Mouse (Mus musculus) midbrain, embryonic 14.5 days (tissue): ENCODE data around the gene Gen1. TPM values are rescaled to one million over a fixed set of nuclear protein-coding genes. Genes with fewer than 3 reads are reported as not detected.

ENCODE experiments used
- ATAC-seq: fragments of 200-750 bp; cut with Nextera tagmentation; 2 replicates; pipeline ENCODE4 v1.8.0; 2017; ENCODE audit warnings: moderate number of reproducible peaks, moderate library complexity; ENCODE audit not compliant: low FRiP score, low TSS enrichment
- DNase-seq: peaks from one replicate; pipeline ENCODE4 v3.0.0-alpha.2; 2015
- H3K27ac ChIP-seq: fragments of 300-500 bp; sonication (generic); replicated peaks from 2 replicates; pipeline ENCODE4 v1.5.1; 2014; ENCODE audit warnings: mild to moderate bottlenecking, low read depth, low read length, moderate library complexity
- H3K27me3 ChIP-seq: fragments of 300-500 bp; sonication (generic); 2 replicates; pipeline ENCODE4 v1.6.1; 2014; ENCODE audit warnings: low read length, control low read depth, mixed read lengths; ENCODE audit not compliant: control insufficient read depth, insufficient read depth
- H3K36me3 ChIP-seq: fragments of 300-500 bp; sonication (generic); 2 replicates; pipeline ENCODE4 v1.6.1; 2014; ENCODE audit warnings: low read length, control low read depth; ENCODE audit not compliant: control insufficient read depth, insufficient read depth
- H3K4me1 ChIP-seq: fragments of 300-500 bp; sonication (generic); 2 replicates; pipeline ENCODE4 v1.6.1; 2014; ENCODE audit warnings: mild to moderate bottlenecking, antibody characterized with exemption, low read length, control low read depth; ENCODE audit not compliant: control insufficient read depth, insufficient read depth
- H3K4me2 ChIP-seq: fragments of 300-500 bp; sonication (generic); 2 replicates; pipeline ENCODE4 v1.6.1; 2014; ENCODE audit warnings: mild to moderate bottlenecking, low read length, moderate library complexity
- H3K4me3 ChIP-seq: fragments of 300-500 bp; sonication (generic); replicated peaks from 2 replicates; pipeline ENCODE4 v1.5.1; 2014; ENCODE audit warnings: low read depth, low read length
- H3K9ac ChIP-seq: fragments of 300-500 bp; sonication (generic); replicated peaks from 2 replicates; pipeline ENCODE4 v1.6.1; 2014; ENCODE audit warnings: mild to moderate bottlenecking, low read length, moderate library complexity
- H3K9me3 ChIP-seq: fragments of 300-500 bp; sonication (generic); 2 replicates; pipeline ENCODE4 v1.6.1; 2016; ENCODE audit warnings: low read length, control low read depth, mixed read lengths; ENCODE audit not compliant: control insufficient read depth
- WGBS: fragments of 180-500 bp; shearing (Covaris S2); extraction: QIAGEN DNeasy Blood & Tissue Kit; methylation state at CpG from one replicate; pipeline ENCODE4 v1.1.7; 2014; 5-methylcytosine and 5-hydroxymethylcytosine counted together
- polyA plus RNA-seq: library from polyadenylated mRNA; unstranded; fragments of >200 nt; fragmentation: Nextera tagmentation; extraction: Ambion mirVana; gene quantifications from 2 replicates; pipeline ENCODE4 v1.2.1, GENCODE M21; 2014

Gen1 gene
- polyA plus RNA-seq, 1 experiment from 2014 or later = 4.3 TPM

- H3K4me3 ChIP-seq = no peak overlapping the region
- no peaks in the 10 kb centered on the region for H3K27me3 ChIP-seq
- DNase-seq (no peak), ATAC-seq (no peak)
- no peak overlapping the region for H3K27ac ChIP-seq
- 86% methylated on average over 18 of the region's 18 CpGs for WGBS
- H3K4me2 ChIP-seq = no peak overlapping the region
- H3K9ac ChIP-seq = no peak overlapping the region
- no peaks in the 10 kb centered on the region for H3K36me3 ChIP-seq
- no peaks in the 10 kb centered on the region for H3K9me3 ChIP-seq
- no peaks in the 10 kb centered on the region for H3K4me1 ChIP-seq
These were observed 61.6 kb downstream of the Gen1 start for GRCm38 (mm10) chr12:11203694-11204665.

GRCm38 (mm10) chr12:11202476-11202875 is 63.1 kb downstream of the Gen1 start:
- H3K27ac ChIP-seq = no peak overlapping the region
- H3K4me3 ChIP-seq = no peak overlapping the region
- H3K9ac ChIP-seq = no peak overlapping the region
- DNase-seq (no peak), ATAC-seq (no peak)
- WGBS = 94% methylated on average over 8 of the region's 8 CpGs
- no peaks in the 10 kb centered on the region for H3K9me3 ChIP-seq
- H3K4me2 ChIP-seq = no peak overlapping the region
- H3K4me1 ChIP-seq = no peaks in the 10 kb centered on the region
- H3K36me3 ChIP-seq = no peaks in the 10 kb centered on the region
- no peaks in the 10 kb centered on the region for H3K27me3 ChIP-seq

GRCm38 (mm10) chr12:11200711-11201110 is 64.9 kb downstream of the Gen1 start:
- Histone ChIP-seq H3K36me3 (no peaks in the 10 kb centered on the region), H3K9me3 (no peaks in the 10 kb centered on the region), H3K4me1 (no peaks in the 10 kb centered on the region), H3K27me3 (no peaks in the 10 kb centered on the region), H3K4me2 (no peak overlapping the region), H3K4me3 (no peak overlapping the region), H3K27ac (no peak overlapping the region), H3K9ac (no peak overlapping the region)
- ATAC-seq (no peak), DNase-seq (no peak)
- WGBS = 95% methylated on average over 12 of the region's 12 CpGs

- no peak for DNase-seq
These were observed 67.0 kb downstream of the Gen1 start for GRCm38 (mm10) chr12:11198551-11198950.

GRCm38 (mm10) chr12:11198026-11198425 is 67.6 kb downstream of the Gen1 start:
- ATAC-seq = no peak
- no peak overlapping the region for H3K4me3 ChIP-seq
- H3K9me3 ChIP-seq = no peaks in the 10 kb centered on the region
- no peak overlapping the region for H3K27ac ChIP-seq
- H3K4me2 ChIP-seq = no peak overlapping the region
- no peaks in the 10 kb centered on the region for H3K27me3 ChIP-seq
- H3K9ac ChIP-seq = no peak overlapping the region
- no peaks in the 10 kb centered on the region for H3K4me1 ChIP-seq
- WGBS = 16% methylated on average over 4 of the region's 4 CpGs
- no peaks in the 10 kb centered on the region for H3K36me3 ChIP-seq
- DNase-seq = no peak

More at GRCm38 (mm10) chr12:11198551-11198950, 67.0 kb downstream of the Gen1 start:
- 38% methylated on average over 2 of the region's 2 CpGs for WGBS
- H3K36me3 ChIP-seq = no peaks in the 10 kb centered on the region
- H3K4me1 ChIP-seq = no peaks in the 10 kb centered on the region
- no peaks in the 10 kb centered on the region for H3K27me3 ChIP-seq
- H3K27ac ChIP-seq = no peak overlapping the region
- H3K9ac ChIP-seq = no peak overlapping the region
- no peaks in the 10 kb centered on the region for H3K9me3 ChIP-seq
- H3K4me3 ChIP-seq = no peak overlapping the region
- no peak overlapping the region for H3K4me2 ChIP-seq
- ATAC-seq = no peak

- Histone ChIP-seq H3K4me1 (no peaks in the 10 kb centered on the region), H3K4me3 (no peak overlapping the region), H3K4me2 (peak overlapping the region; percentile 41; the same call in 1 of the 2 replicates), H3K27ac (no peak overlapping the region), H3K36me3 (no peaks in the 10 kb centered on the region), H3K27me3 (no peaks in the 10 kb centered on the region), H3K9ac (no peak overlapping the region), H3K9me3 (no peaks in the 10 kb centered on the region)
- ATAC-seq (no peak), DNase-seq (no peak)
- WGBS = 48% methylated on average over 5 of the region's 5 CpGs
These were observed 68.8 kb downstream of the Gen1 start for GRCm38 (mm10) chr12:11196830-11197229.

GRCm38 (mm10) chr12:11196142-11196597 is 69.4 kb downstream of the Gen1 start:
- WGBS = 9% methylated on average over 18 of the region's 19 CpGs
- Histone ChIP-seq H3K9me3 (no peaks in the 10 kb centered on the region), H3K36me3 (no peaks in the 10 kb centered on the region), H3K4me1 (no peaks in the 10 kb centered on the region), H3K27me3 (no peaks in the 10 kb centered on the region), H3K9ac (no peak overlapping the region), H3K4me3 (no peak overlapping the region), H3K27ac (no peak overlapping the region), H3K4me2 (peak overlapping the region; percentile 41)
- DNase-seq (peak; percentile 70), ATAC-seq (peak; percentile 73; the same call in 1 of the 2 replicates)

GRCm38 (mm10) chr12:11195031-11195430 is 70.6 kb downstream of the Gen1 start:
- H3K27ac ChIP-seq = no peak overlapping the region
- H3K4me1 ChIP-seq = no peaks in the 10 kb centered on the region
- no peaks in the 10 kb centered on the region for H3K27me3 ChIP-seq
- 97% methylated on average over 1 of the region's 1 CpGs for WGBS
- DNase-seq = no peak
- H3K9me3 ChIP-seq = no peaks in the 10 kb centered on the region
- H3K4me3 ChIP-seq = no peak overlapping the region
- no peak overlapping the region for H3K9ac ChIP-seq
- no peaks in the 10 kb centered on the region for H3K36me3 ChIP-seq
- no peak for ATAC-seq
- H3K4me2 ChIP-seq = no peak overlapping the region
